Mouse (Mus musculus) v-Abl transformed pro-B cells (cell line): Measurements from ENCODE around the gene Gpatch2.

Experiments used
- in situ Hi-C, 2 experiments: fragments of 400-800 bp; cut with MboI; formaldehyde crosslinking; loops; one replicate each; pipeline ENCODE4 v1.15.1; 2025; ENCODE audit not compliant: unreplicated experiment in 2 of 2

Gene Gpatch2

GRCm38 (mm10) chr1:187215181-187216116, at the start of gene Gpatch2, which contains the start of gene Spata17:
Gene Gpatch2, plus strand, starts transcription at chr1:187215508.
Gene Spata17, minus strand, starts transcription at chr1:187215465.
- in situ Hi-C loops: loop anchor here in 1 of 2 experiments (25.0 kb wide), 2 partner anchors 503 to 1803 kb away; partner anchors contain the start of gene Tgfb2

- in situ Hi-C loops: no loop called here
Observed at GRCm38 (mm10) chr1:187169646-187170045, 45.7 kb upstream of the Gpatch2 start.

GRCm38 (mm10) chr1:187170361-187170760, 44.9 kb upstream of the Gpatch2 start:
- in situ Hi-C loops: no loop called here

GRCm38 (mm10) chr1:187175991-187176390, 39.3 kb upstream of the Gpatch2 start:
- in situ Hi-C loops: no loop called here

GRCm38 (mm10) chr1:187178546-187178945, 36.8 kb upstream of the Gpatch2 start:
- in situ Hi-C loops: no loop called here

GRCm38 (mm10) chr1:187205506-187205905, 9.8 kb upstream of the Gpatch2 start:
- in situ Hi-C loops: loop anchor here in 1 of 2 experiments (25.0 kb wide), 2 partner anchors 493 to 1793 kb away; partner anchors contain the start of gene Tgfb2

- in situ Hi-C loops: loop anchor here in 1 of 2 experiments (25.0 kb wide), 2 partner anchors 497 to 1797 kb away; partner anchors contain the start of gene Tgfb2
Observed at GRCm38 (mm10) chr1:187209496-187209895, 5.8 kb upstream of the Gpatch2 start.

- in situ Hi-C loops: loop anchor here in 1 of 2 experiments (25.0 kb wide), 2 partner anchors 498 to 1798 kb away; partner anchors contain the start of gene Tgfb2
Observed at GRCm38 (mm10) chr1:187210736-187211135, 4.6 kb upstream of the Gpatch2 start.

- in situ Hi-C loops: loop anchor here in 1 of 2 experiments (25.0 kb wide), 2 partner anchors 505 to 1805 kb away; partner anchors contain the start of gene Tgfb2
Observed at GRCm38 (mm10) chr1:187216620-187217410, 1.5 kb downstream of the Gpatch2 start.

GRCm38 (mm10) chr1:187220756-187221155, 5.4 kb downstream of the Gpatch2 start:
- in situ Hi-C loops: loop anchor here in 1 of 2 experiments (25.0 kb wide), 2 partner anchors 508 to 1808 kb away; partner anchors contain the start of gene Tgfb2

- in situ Hi-C loops: loop anchor here in 1 of 2 experiments (25.0 kb wide), 1 partner anchor 464 kb away; no protein-coding TSS in a partner anchor
Observed at GRCm38 (mm10) chr1:187226328-187227025, 11.2 kb downstream of the Gpatch2 start.

GRCm38 (mm10) chr1:187228414-187229146, 13.3 kb downstream of the Gpatch2 start:
- in situ Hi-C loops: loop anchor here in 1 of 2 experiments (25.0 kb wide), 1 partner anchor 466 kb away; no protein-coding TSS in a partner anchor

GRCm38 (mm10) chr1:187230255-187230654, 14.9 kb downstream of the Gpatch2 start:
- in situ Hi-C loops: loop anchor here in 1 of 2 experiments (25.0 kb wide), 1 partner anchor 468 kb away; no protein-coding TSS in a partner anchor

- in situ Hi-C loops: loop anchor here in 1 of 2 experiments (25.0 kb wide), 1 partner anchor 470 kb away; no protein-coding TSS in a partner anchor
Observed at GRCm38 (mm10) chr1:187232196-187232955, 17.1 kb downstream of the Gpatch2 start.

GRCm38 (mm10) chr1:187232996-187233615, 17.8 kb downstream of the Gpatch2 start:
- in situ Hi-C loops: loop anchor here in 1 of 2 experiments (25.0 kb wide), 1 partner anchor 471 kb away; no protein-coding TSS in a partner anchor

GRCm38 (mm10) chr1:187235161-187235560, 19.9 kb downstream of the Gpatch2 start:
- in situ Hi-C loops: loop anchor here in 1 of 2 experiments (25.0 kb wide), 1 partner anchor 473 kb away; no protein-coding TSS in a partner anchor

- in situ Hi-C loops: loop anchor here in 1 of 2 experiments (25.0 kb wide), 1 partner anchor 474 kb away; no protein-coding TSS in a partner anchor
Observed at GRCm38 (mm10) chr1:187236296-187236695, 21.0 kb downstream of the Gpatch2 start.
